Mouse (Mus musculus) heart, postnatal 36 days (tissue): ENCODE measurements around the gene Crim1. TPM values are rescaled to one million over a fixed set of nuclear protein-coding genes. Genes with fewer than 3 reads are reported as not detected.
"Not testable (repeated sequence)": the region's sequence is repeated elsewhere in the genome, so short reads cannot be mapped to it uniquely, and the experiment has no call there.

Experiments
- DNase-seq, 2 experiments: peaks; one replicate each; pipeline ENCODE4 v3.0.0; 2021 to 2022
- intact Hi-C: fragments of 180-260 bp; cut with DNase I; formaldehyde crosslinking; loops from one replicate; pipeline ENCODE4 v1.15.1; 2025
- total RNA-seq, 2 experiments: library from RNA; stranded (reverse); gene quantifications; 2 replicates each; pipeline ENCODE4 v1.2.3; 2021

Gene Crim1
- total RNA-seq, 2 experiments from 2014 or later = 50.7 to 64.8 TPM

DNA sequence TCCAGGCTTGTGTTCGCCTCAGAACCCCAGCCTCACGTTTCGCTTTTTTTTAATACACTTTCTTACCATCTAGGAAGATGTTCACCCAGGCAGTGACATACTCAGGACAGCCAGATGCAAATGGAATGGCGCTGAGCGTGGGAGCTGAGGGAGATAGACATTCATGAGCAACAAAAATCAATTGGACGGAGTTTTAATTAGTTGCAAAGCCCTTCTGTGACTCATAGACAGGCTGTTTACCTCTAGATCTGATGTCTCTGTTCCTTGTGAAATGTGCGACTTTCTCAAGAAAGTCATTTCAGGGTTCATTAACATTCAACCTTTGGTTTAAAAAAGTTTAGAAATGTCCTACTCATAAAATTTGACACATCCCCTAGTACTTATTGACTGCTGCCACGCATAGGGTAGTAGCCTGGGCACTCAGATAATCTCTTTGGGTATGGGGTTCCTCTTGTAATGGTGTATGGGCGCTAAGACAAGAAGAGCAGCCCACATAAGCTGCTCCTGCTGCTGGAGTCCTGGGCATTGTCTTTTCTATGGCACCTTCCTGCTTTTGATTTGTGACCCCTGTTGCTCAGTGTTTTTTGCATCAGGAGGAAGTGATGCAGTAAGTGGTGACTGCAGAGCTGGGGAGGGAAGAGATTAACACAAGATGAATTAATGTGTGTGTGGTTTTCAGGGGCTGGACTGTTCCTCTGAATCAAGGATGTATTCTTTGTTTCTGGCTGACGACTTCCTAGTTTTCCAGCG is 46.8 kb downstream of the Crim1 start:
- no peak for DNase-seq
- intact Hi-C loops = loop anchor here (1.0 kb wide), 1 partner anchor 45 kb away; no protein-coding TSS in a partner anchor

- intact Hi-C loops = no loop called here
These were observed 48.1 kb downstream of the Crim1 start for GRCm38 (mm10) chr17:78248197-78248596.

DNA sequence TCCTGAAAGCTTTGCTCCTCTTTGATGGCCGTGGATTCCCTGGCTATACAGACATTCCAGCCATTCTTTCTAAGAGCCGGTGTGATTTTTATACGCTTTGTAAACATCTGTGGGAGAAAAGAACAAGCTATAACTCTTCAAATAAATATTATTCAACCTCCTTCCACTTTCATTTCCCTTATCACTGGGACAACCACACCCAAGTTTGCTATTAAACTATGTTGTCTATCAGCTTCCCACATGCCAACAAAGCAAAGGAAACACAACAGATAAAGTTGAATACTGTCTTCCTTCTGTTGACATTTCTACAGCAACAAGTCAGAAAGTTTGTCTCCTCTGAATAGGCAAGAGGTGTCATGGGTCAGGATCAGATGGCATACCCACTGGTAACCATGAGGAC is 48.9 kb downstream of the Crim1 start:
- intact Hi-C loops = no loop called here
- no peak for DNase-seq

More at GRCm38 (mm10) chr17:78248197-78248596, 48.1 kb downstream of the Crim1 start:
- no peak for DNase-seq

GRCm38 (mm10) chr17:78250149-78250938 is 50.3 kb downstream of the Crim1 start:
- DNase-seq = peak in 1 of 2 experiments; percentile 40
- intact Hi-C loops = loop anchor here (2.0 to 5.0 kb wide), 3 partner anchors 37 to 162 kb away; partner anchors contain the start of gene Crim1

DNA sequence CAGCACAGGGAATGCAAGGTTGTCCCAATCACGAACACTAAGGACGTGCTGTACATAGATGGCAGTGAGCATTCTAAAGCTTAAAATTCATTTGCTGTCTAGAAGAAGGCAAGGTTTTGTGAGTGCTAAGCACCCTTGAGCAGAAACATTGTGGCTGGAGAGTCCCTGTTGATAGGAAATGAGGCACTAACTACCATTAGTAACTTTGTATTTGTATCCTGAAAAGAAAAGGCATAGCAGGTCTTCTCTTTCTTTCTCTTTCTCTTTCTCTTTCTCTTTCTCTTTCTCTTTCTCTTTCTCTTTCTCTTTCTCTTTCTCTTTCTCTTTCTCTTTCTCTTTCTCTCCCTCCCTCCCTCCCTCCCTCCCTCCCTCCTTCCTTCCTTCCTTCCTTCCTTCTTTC is 53.5 kb downstream of the Crim1 start:
- DNase-seq = not testable (repeated sequence)
- intact Hi-C loops = loop anchor here (5.0 kb wide), 2 partner anchors 34 to 159 kb away; no protein-coding TSS in a partner anchor

- intact Hi-C loops = loop anchor here (5.0 kb wide), 2 partner anchors 33 to 158 kb away; no protein-coding TSS in a partner anchor
- DNase-seq = no peak
These were observed 54.2 kb downstream of the Crim1 start for GRCm38 (mm10) chr17:78254256-78254655.

GRCm38 (mm10) chr17:78255711-78256110 is 55.7 kb downstream of the Crim1 start:
- intact Hi-C loops = no loop called here
- no peak for DNase-seq

DNA sequence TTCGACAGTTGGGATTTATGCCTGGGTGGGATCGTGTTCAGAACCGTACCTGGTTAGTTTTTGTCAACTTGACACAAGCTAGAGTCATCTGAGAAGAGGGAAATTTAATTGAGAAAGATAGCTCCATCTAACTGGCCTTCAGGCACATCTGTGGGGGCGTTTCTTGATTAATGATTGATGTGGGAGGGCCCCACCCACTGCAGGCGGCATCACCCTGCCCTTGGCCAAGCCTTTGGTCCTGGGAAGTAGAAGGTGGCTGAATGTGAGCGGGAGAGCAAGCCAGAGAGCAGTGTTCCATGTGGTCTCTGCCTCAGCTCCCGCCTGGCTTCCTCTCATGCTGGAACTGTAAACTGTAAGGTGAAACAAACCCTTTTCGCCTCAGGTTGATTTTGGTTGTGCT is 56.5 kb downstream of the Crim1 start:
- intact Hi-C loops = no loop called here
- DNase-seq = no peak

- intact Hi-C loops = no loop called here
- DNase-seq = no peak
These were observed 61.6 kb downstream of the Crim1 start for GRCm38 (mm10) chr17:78261684-78262083.

DNA sequence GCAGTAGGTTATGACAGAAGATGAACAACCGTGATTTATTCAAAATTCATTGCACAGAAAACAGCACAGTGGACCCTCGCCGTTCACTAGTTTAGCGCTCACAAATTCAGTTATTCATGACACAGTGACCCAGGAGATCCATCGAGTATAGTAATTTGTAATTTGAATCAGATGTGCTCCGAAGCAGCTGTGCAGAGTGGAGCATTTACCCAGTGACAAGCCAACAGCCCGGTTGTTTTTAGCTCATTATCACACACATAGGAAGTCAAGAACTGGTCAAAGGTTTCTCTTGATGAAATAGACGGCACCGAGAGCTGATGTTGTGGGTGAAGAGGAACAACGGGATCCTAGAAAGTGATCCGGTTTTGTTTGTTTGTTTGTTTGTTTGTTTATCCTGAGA is 64.1 kb downstream of the Crim1 start:
- no peak for DNase-seq
- intact Hi-C loops = no loop called here

DNA sequence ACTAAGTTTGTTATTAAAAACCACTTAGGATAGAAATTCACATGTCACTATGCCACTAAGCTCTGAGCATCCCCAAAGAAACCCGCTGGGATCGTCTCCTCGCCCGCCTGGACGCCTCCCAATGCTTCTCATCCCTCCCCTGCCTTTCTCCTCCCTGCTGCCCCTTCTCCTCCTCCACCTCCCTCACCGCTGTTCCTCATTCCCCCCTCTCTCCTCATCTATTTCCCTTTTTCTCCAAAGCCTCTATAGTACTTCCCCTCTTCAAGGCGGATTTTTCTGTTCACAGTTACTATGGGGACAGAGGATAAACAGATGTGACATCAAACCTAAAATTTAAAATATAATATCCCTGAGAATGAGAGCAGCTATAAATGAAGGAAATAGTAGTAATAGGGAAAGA is 65.1 kb downstream of the Crim1 start:
- intact Hi-C loops = no loop called here
- DNase-seq = no peak

DNA sequence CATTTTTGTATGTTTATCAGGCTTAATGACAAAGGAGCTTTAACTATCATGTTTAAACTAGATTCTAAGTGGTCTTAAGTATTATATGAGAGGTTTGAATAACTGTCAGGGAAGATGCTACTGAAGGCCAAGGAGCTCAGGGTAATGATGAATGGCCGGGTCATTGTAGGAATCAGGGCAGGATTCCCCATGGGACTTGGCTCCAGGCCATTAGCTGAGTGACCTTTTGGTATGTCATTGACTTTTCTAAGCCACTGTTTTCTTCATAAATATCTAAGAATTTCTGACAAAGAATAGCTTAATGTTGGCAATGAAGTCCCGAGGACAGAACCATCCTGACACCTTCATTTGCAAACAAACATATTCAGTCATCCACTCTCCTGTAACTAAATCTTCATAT is 66.2 kb downstream of the Crim1 start:
- no peak for DNase-seq
- intact Hi-C loops = no loop called here

GRCm38 (mm10) chr17:78268591-78268990 is 68.5 kb downstream of the Crim1 start:
- intact Hi-C loops = no loop called here
- DNase-seq = no peak

DNA sequence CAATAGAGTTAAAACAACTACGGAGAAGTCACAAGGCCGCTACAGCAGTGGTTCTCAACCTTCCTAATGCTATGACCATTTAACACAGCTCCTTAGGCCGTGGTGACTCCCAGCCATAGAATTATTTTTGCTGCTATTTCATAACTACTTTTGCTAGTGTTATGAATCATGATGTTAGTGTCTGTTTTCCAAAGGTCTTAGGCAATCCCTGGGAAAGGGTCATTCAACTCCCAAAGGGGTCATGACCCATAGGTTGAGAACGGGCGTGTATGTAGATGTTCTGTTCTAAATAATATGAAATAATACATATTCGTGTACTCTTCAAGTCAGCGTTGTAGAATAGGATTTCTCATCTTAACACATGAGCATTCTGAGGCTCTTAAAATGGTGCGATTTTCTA is 69.3 kb downstream of the Crim1 start:
- DNase-seq = no peak

DNA sequence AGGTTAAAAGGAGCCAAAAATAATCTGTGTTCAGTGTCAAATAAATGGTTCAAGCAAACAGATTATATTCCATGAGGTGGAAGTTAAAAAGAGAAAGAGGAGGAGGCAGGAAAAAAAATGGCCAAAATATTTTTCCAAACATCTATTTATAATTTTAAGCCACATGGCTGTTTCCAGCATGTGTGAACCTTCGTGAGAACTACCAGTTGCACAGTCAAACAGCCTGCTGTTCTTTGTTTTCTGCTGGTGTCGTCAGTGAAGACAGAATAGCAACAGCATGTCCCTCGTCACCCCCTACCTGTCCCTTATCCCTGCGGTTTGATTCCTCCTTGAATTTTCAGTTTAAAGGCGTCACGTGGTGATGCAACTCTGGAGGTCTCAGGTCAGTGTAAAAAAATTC is 70.0 kb downstream of the Crim1 start:
- intact Hi-C loops = no loop called here

More for the DNA sequence above, 69.3 kb downstream of the Crim1 start:
- intact Hi-C loops = no loop called here

DNA sequence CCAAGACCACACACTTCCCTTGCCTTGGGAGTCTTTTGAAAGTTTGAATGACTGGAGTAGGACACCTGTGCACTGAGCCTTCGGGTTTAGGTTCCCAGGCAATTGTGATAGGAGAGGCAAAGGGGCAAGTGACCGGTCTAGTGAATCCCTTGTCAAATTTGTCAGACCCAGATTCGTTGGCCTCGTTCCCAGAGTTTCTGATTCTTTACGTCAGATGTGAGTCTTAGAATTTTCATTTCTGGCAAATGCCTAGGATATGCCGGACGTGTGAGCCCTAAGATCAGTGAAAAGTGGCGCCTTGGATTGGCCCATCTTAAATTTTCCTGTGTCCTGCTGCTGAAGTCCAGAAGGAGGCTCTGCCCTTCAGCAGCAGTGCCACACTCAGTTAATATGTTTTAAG is 71.7 kb downstream of the Crim1 start:
- DNase-seq = no peak

More for the DNA sequence above, 70.0 kb downstream of the Crim1 start:
- no peak for DNase-seq

DNA sequence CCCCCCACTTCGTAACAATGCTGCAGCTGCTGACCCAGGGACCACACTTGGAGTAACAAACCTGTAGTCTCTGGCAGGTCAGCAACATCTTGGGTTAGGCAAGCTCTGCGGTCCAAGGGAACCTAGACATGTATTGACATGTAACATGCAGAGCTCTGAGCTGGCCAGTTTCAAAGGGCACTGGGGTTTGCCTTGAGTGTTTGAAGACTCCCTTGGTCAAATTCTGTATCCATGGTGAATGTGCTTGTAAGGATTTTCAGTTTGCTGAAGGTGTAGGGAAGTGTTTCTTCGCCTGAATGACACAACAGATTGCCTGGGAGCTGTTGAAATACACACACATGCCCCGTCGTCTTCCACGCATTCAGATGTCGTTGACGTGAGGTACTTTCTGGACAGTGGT is 72.1 kb downstream of the Crim1 start:
- intact Hi-C loops = no loop called here
- no peak for DNase-seq

More for the DNA sequence above, 71.7 kb downstream of the Crim1 start:
- intact Hi-C loops = no loop called here

GRCm38 (mm10) chr17:78272713-78273483 is 72.8 kb downstream of the Crim1 start:
- intact Hi-C loops = no loop called here

DNA sequence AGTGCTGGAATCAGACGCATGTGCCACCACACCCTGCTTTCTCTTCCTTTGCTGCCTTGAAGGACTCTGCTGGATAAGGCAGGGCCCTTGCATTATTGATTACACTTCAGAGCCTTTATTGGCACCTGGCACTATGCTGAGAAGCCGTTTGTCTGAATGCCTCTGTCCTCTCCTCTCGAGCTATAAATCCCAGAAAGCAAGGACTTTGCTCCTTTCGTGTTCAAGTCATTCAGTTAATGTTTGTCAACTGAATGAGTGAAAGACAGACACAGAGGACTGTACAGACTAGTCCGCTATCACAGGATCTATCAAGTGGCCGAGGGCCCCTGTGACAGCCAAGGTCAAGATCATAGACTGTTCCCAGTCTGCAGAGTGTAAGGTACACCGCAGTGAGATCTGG is 73.8 kb downstream of the Crim1 start:
- intact Hi-C loops = no loop called here
- DNase-seq = no peak

More at GRCm38 (mm10) chr17:78272713-78273483, 72.8 kb downstream of the Crim1 start:
- DNase-seq = peak in 1 of 2 experiments; percentile 31

- DNase-seq = no peak
- intact Hi-C loops = no loop called here
These were observed 74.8 kb downstream of the Crim1 start for GRCm38 (mm10) chr17:78274609-78275506.
